Mouse (Mus musculus): ENCODE measurements around the gene Zranb1.

DNA sequence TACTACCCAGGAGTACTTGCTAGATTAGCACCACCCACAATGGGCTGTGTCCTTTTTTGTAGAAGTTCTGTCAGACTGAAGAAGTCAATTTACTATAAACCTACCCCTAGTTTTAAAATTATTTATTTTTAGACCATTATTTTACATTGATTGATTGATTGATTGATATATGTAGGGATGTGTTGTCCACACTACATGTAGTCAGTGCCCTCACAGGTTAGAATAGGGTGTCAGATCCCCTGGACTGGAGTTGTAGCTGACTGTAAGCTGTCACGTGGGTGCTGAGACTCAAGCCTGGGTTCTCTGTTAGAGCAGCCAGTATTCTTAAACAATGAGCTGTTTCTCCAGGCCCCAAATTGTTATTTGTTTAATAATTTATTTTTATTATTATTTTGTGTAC lies 37.6 kb upstream of the Zranb1 start:
- TF ChIP-seq CTCF (IDR thresholded peaks at IDR 0.05; ENCODE audit: low read depth, low read length) (no peak), POLR2A (IDR thresholded peaks at IDR 0.05; ENCODE audit: borderline replicate concordance, low read depth, low read length) (no peak)
